Mouse (Mus musculus) myocyte (in vitro differentiated cells): ENCODE results near the gene Pafah2.

Source experiments
- CEBPB ChIP-seq: IDR thresholded peaks from 2 replicates; pipeline ENCODE4 v1.6.1; 2011; ENCODE audit warnings: mild to moderate bottlenecking, moderate library complexity; ENCODE audit not compliant: poor library complexity, insufficient read depth, severe bottlenecking
- MAX ChIP-seq: IDR thresholded peaks from one replicate; pipeline ENCODE4 v1.6.1; 2011; ENCODE audit warnings: low read depth, mild to moderate bottlenecking, control low read depth
- POLR2A ChIP-seq: IDR thresholded peaks from one replicate; pipeline ENCODE4 v1.6.1; 2011; ENCODE audit warnings: low read depth, mild to moderate bottlenecking, control low read depth, moderate library complexity; ENCODE audit not compliant: insufficient read length
- POLR2AphosphoS2 ChIP-seq: IDR thresholded peaks from one replicate; pipeline ENCODE4 v1.6.1; 2011; ENCODE audit warnings: low read depth, control low read depth; ENCODE audit not compliant: insufficient read length
- TCF12 ChIP-seq: IDR thresholded peaks from one replicate; pipeline ENCODE4 v1.6.1; 2011; ENCODE audit warnings: mild to moderate bottlenecking, control low read depth; ENCODE audit not compliant: poor library complexity, insufficient read depth, severe bottlenecking
- USF1 ChIP-seq: IDR thresholded peaks from one replicate; pipeline ENCODE4 v1.6.1; 2011; ENCODE audit warnings: low read depth, mild to moderate bottlenecking, control low read depth, moderate library complexity

- TF ChIP-seq POLR2AphosphoS2, result no peak
- no peak for TF ChIP-seq USF1
- TF ChIP-seq MAX, result no peak
- TF ChIP-seq POLR2A, result no peak
- TF ChIP-seq TCF12, result no peak
- no peak for TF ChIP-seq CEBPB
These were observed 25.9 kb downstream of the Pafah2 start for GRCm38 (mm10) chr4:134421971-134422370.
